Mouse (Mus musculus) bone marrow macrophage, adult 2 months (primary cell): ENCODE measurements around the gene Ubap2. TPM values are rescaled to one million over a fixed set of nuclear protein-coding genes. Genes with fewer than 3 reads are reported as not detected.
A peak's percentile ranks its signal among the peaks of the same experiment; 100 is the strongest.

Experiments used
- H3K27ac ChIP-seq: 2 replicates; pipeline ENCODE4 v1.5.1; 2012; ENCODE audit warnings: low read depth, low read length; ENCODE audit not compliant: insufficient read depth
- H3K4me1 ChIP-seq: 2 replicates; pipeline ENCODE4 v1.6.1; 2012; ENCODE audit warnings: low read length; ENCODE audit not compliant: control insufficient read depth, insufficient read depth
- H3K4me3 ChIP-seq: 2 replicates; pipeline ENCODE4 v1.5.1; 2012; ENCODE audit warnings: mild to moderate bottlenecking, low read length, moderate library complexity; ENCODE audit not compliant: insufficient read depth
- CTCF ChIP-seq: IDR thresholded peaks from 2 replicates; pipeline ENCODE4 v1.5.1; 2012; ENCODE audit warnings: low read depth, mild to moderate bottlenecking, low read length, moderate library complexity
- POLR2A ChIP-seq: IDR thresholded peaks from 2 replicates; pipeline ENCODE4 v1.6.1; 2012; ENCODE audit warnings: mild to moderate bottlenecking, low read depth, low read length, borderline replicate concordance
- polyA plus RNA-seq: library from polyadenylated mRNA; stranded (reverse); fragments of >200 nt; gene quantifications from 2 replicates; pipeline ENCODE4 v1.2.4, GENCODE M21; 2012; ENCODE audit not compliant: missing spikeins, insufficient read depth, insufficient read length

Gene Ubap2
- polyA plus RNA-seq, 1 experiment, result 37.2 TPM

DNA sequence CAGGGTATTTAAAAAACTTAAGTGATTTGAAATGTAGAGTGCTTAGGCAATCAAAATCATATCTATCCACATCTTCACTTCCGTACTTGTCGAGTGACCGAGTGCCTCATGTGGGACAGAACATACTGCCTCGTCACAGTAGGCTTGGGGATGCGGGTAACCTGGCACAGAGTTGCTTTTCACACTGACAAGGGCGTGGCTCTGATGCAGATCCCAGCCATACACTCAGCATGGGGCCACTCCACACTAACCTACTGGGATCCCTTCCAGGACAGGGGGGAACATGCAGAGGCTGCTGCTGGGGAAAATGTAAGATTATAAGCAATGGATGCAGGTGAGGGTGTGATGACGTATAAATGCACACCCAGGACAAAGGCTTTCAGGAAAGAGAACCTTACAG, 28.7 kb upstream of the Ubap2 start:
- Histone ChIP-seq H3K4me3 (no peak overlapping the region), H3K4me1 (peaks cover 34% of the 10 kb centered on the region), H3K27ac (peak overlapping the region; percentile 75)
- no peak for TF ChIP-seq POLR2A
- no peak for TF ChIP-seq CTCF

DNA sequence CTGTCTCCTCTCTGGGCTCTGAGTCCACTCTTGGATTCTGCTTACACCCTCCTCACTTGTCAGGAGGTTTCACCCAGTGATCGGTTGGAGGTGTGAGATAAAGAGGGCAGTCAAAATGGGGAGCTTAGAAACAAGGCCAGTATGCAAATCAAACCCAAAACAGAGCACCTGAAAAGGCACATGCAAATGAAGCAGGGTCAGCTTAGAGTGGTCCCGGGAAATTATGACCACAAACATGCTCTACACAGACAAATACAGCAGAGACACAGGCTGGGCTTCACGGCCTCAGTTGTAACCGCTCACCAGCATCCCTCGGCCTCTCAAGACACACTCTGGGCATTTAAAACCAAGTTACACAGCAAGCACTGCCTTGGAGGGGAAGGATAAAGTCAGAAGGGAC, 24.0 kb upstream of the Ubap2 start:
- H3K4me3 ChIP-seq, result no peak overlapping the region

GRCm38 (mm10) chr4:41295960-41296359, 21.0 kb upstream of the Ubap2 start:
- 0 out of 2 replicates have a peak overlapping the region, but pooled peaks have one; percentile 9 for H3K27ac ChIP-seq
- TF ChIP-seq POLR2A (no peak), CTCF (no peak)

More for the DNA sequence above, 24.0 kb upstream of the Ubap2 start:
- TF ChIP-seq POLR2A (no peak), CTCF (no peak)
- H3K4me1 ChIP-seq, result peaks cover 13% of the 10 kb centered on the region
- H3K27ac ChIP-seq, result no peak overlapping the region

DNA sequence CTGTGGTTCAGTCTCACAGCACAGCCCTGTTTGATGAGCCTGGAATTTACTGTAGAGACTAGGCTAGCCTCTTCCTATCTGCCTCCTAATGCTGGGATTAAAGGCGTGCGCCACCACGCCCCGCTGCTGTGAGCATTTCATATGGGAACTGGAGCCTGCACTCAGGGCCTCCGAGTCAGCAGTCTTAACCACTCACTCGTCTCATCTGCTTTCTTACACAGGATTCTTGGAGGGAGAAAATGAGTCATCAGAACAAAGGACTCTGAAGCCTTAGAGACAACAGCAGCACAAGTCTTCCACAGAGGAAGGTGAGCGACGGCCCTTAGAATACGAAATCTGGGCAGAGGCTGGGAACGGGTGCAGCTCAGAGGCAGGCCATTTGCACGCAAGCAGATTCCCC, 20.6 kb upstream of the Ubap2 start:
- H3K4me1 ChIP-seq, result peaks cover 5% of the 10 kb centered on the region
- no peak overlapping the region for H3K4me3 ChIP-seq
- TF ChIP-seq CTCF (no peak), POLR2A (no peak)
- 0 out of 2 replicates have a peak overlapping the region, but pooled peaks have one; percentile 9 for H3K27ac ChIP-seq

More at GRCm38 (mm10) chr4:41295960-41296359, 21.0 kb upstream of the Ubap2 start:
- no peak overlapping the region for H3K4me3 ChIP-seq
- peaks cover 5% of the 10 kb centered on the region for H3K4me1 ChIP-seq

- no peak overlapping the region for H3K4me3 ChIP-seq
- H3K4me1 ChIP-seq, result peaks cover 5% of the 10 kb centered on the region
- no peak overlapping the region for H3K27ac ChIP-seq
- TF ChIP-seq CTCF, result no peak
- TF ChIP-seq POLR2A, result no peak
Measured at GRCm38 (mm10) chr4:41293907-41294306, 19.0 kb upstream of the Ubap2 start.

GRCm38 (mm10) chr4:41289802-41290201, 14.9 kb upstream of the Ubap2 start:
- H3K27ac ChIP-seq, result no peak overlapping the region
- no peaks in the 10 kb centered on the region for H3K4me1 ChIP-seq
- H3K4me3 ChIP-seq, result no peak overlapping the region
- TF ChIP-seq CTCF (no peak), POLR2A (no peak)

DNA sequence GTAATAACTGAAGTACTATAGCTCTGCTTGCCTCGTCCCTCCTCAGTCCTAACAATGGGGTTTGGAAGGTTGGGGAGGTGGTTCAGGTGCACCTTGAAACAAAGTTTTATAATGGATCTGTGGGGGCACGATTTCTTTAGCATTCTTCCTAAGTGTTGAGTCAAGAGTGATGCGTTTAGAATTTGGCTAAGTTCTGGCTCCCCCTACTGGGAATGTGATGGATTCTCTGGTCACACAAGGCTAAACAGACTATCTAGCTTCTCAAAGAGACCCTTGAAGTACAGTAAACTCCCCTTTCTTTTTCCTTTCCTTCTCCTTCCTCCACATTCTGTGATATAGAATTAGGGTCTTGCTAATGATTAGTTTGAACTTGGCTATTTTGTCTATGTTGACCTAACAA, 11.5 kb upstream of the Ubap2 start:
- H3K4me3 ChIP-seq, result no peak overlapping the region
- TF ChIP-seq CTCF (no peak), POLR2A (no peak)
- H3K27ac ChIP-seq, result no peak overlapping the region
- no peaks in the 10 kb centered on the region for H3K4me1 ChIP-seq

DNA sequence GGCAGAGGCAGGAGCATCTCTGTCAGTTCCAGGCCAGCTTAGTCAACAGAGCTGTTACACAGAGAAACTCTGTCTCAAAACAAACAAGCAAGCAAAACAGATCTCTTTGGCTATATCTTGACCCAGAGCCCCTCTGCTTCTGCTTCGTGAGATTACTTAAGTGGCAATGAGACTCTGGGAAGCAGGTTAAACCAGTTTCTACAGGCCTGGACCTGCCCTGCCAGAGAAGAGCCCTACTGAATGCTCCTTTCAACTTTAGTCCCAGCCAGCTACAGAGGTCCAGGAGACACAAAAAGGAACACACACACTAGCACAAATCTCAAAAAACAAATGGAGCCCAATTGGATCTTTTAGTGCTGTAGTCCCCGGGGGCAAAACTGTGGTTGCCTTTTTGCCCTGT, 9.1 kb upstream of the Ubap2 start:
- no peaks in the 10 kb centered on the region for H3K4me1 ChIP-seq
- no peak for TF ChIP-seq CTCF
- no peak for TF ChIP-seq POLR2A
- no peak overlapping the region for H3K27ac ChIP-seq
- H3K4me3 ChIP-seq, result no peak overlapping the region

DNA sequence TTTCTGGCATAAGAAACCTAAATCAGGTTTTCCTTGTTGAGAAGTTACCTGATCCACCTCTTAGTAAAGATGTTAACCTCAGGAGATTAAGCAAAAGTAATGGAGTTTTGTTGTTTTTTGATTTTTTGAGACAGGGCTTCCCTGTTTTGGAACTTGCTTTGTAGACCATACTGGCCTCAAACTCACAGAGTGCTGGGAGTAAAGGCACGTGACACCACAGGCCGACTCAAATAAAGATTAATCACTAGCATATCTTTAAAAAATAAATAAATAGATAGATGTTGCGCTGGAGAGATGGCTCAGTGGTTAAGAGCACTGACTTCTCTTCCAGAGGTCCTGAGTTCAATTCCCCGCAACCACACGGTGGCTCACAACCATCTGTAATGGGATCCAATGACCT, 983 bp upstream of the Ubap2 start:
- TF ChIP-seq CTCF, result no peak
- TF ChIP-seq POLR2A, result no peak
- peaks cover 19% of the 10 kb centered on the region for H3K4me1 ChIP-seq
- peak overlapping the region; percentile 67 for H3K4me3 ChIP-seq
- H3K27ac ChIP-seq, result peak overlapping the region; percentile 56

GRCm38 (mm10) chr4:41274377-41274979, 466 bp downstream of the Ubap2 start:
- peak overlapping the region; percentile 67 for H3K4me3 ChIP-seq
- no peak for TF ChIP-seq CTCF
- H3K27ac ChIP-seq, result peak overlapping the region; percentile 75
- H3K4me1 ChIP-seq, result peaks cover 19% of the 10 kb centered on the region

GRCm38 (mm10) chr4:41268133-41268532, 6.8 kb downstream of the Ubap2 start:
- Histone ChIP-seq H3K4me1 (peaks cover 17% of the 10 kb centered on the region), H3K4me3 (no peak overlapping the region), H3K27ac (no peak overlapping the region)
- no peak for TF ChIP-seq CTCF
- no peak for TF ChIP-seq POLR2A
